Mouse (Mus musculus): ENCODE results near the gene Ap3s2.
A peak's percentile ranks its signal among the peaks of the same experiment; 100 is the strongest.

DNA sequence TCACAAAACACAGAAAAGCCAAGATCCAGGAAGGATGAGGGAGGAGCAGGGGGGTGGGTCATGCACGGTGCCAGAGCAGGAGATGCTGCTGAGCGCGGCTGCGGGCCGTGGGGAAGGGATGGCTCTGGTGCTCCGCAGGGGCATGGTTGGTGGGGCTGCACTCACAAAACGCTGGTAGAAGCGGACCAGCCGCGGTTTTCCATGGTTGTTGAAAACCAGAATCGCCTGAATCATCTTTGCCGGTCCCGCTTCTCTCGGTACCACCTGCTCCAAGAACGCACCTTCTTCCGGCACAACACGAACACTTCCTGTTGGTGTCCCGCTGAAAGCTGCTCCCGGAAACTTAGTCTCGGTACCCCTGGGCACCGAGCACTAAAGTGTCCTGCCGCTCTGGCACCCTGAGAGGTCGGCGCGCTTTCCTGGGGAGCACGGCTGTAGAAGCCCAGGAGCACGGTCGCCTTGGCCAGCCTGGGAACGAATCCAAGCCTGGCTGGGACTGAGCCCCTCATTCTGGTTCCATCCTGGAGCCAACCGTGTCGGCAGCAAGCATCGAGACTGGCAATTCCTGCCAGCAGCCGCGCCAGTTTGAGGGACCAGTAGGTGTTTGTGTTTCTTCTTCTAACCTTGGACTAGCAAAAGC lies at the start of gene Ap3s2:
- peak; percentile 81 for TF ChIP-seq POLR2A (IDR thresholded peaks at IDR 0.05; ENCODE audit: low read depth, low read length)
- TF ChIP-seq CTCF (IDR thresholded peaks at IDR 0.05; ENCODE audit: extremely low read depth, insufficient read length, insufficient replicate concordance, low read depth, low read length) = no peak

Measured in small intestine, adult 2 months (tissue).